Mouse (Mus musculus) right cerebral cortex, postnatal 14 days (tissue): ENCODE measurements around the gene Osbpl2.
"Not testable (repeated sequence)": the region's sequence is repeated elsewhere in the genome, so short reads cannot be mapped to it uniquely, and the experiment has no call there.

Source experiments
- DNase-seq: peaks from one replicate; pipeline ENCODE4 v3.0.0; 2022

Osbpl2 gene

GRCm38 (mm10) chr2:180166869-180167268 lies 47.8 kb downstream of the Osbpl2 start:
- no peak for DNase-seq

- DNase-seq: no peak
Measured at GRCm38 (mm10) chr2:180170151-180170805, 51.2 kb downstream of the Osbpl2 start.

GRCm38 (mm10) chr2:180170806-180171521 lies 51.9 kb downstream of the Osbpl2 start, which contains the start of gene Adrm1:
Gene Adrm1 (plus strand): TSS chr2:180171485.
- peak; percentile 96 for DNase-seq

GRCm38 (mm10) chr2:180171522-180172070 lies 52.5 kb downstream of the Osbpl2 start:
- peak; percentile 57 for DNase-seq

GRCm38 (mm10) chr2:180172152-180172551 lies 53.0 kb downstream of the Osbpl2 start:
- DNase-seq: no peak

- DNase-seq: no peak
Measured at GRCm38 (mm10) chr2:180173163-180173562, 54.1 kb downstream of the Osbpl2 start.

GRCm38 (mm10) chr2:180173711-180174110 lies 54.6 kb downstream of the Osbpl2 start:
- not testable (repeated sequence) for DNase-seq

- DNase-seq: no peak
Measured at GRCm38 (mm10) chr2:180174121-180174520, 55.0 kb downstream of the Osbpl2 start.

GRCm38 (mm10) chr2:180175725-180176124 lies 56.6 kb downstream of the Osbpl2 start:
- no peak for DNase-seq

GRCm38 (mm10) chr2:180181542-180181941 lies 62.4 kb downstream of the Osbpl2 start:
- DNase-seq: no peak

GRCm38 (mm10) chr2:180184011-180184751 lies 65.1 kb downstream of the Osbpl2 start:
- no peak for DNase-seq

- DNase-seq: no peak
Measured at GRCm38 (mm10) chr2:180184752-180185109, 65.6 kb downstream of the Osbpl2 start.

- DNase-seq: no peak
Measured at GRCm38 (mm10) chr2:180185686-180186085, 66.6 kb downstream of the Osbpl2 start.

- DNase-seq: no peak
Measured at GRCm38 (mm10) chr2:180187362-180187761, 68.3 kb downstream of the Osbpl2 start.

GRCm38 (mm10) chr2:180196610-180197322 lies 77.7 kb downstream of the Osbpl2 start:
- DNase-seq: no peak

- no peak for DNase-seq
Measured at GRCm38 (mm10) chr2:180197323-180198037, 78.4 kb downstream of the Osbpl2 start.

GRCm38 (mm10) chr2:180198782-180199181 lies 79.7 kb downstream of the Osbpl2 start:
- DNase-seq: no peak

GRCm38 (mm10) chr2:180200681-180201080 lies 81.6 kb downstream of the Osbpl2 start:
- no peak for DNase-seq

- no peak for DNase-seq
Measured at GRCm38 (mm10) chr2:180201303-180201702, 82.2 kb downstream of the Osbpl2 start.

- DNase-seq: no peak
Measured at GRCm38 (mm10) chr2:180202263-180202662, 83.2 kb downstream of the Osbpl2 start.

- DNase-seq: no peak
Measured at GRCm38 (mm10) chr2:180202805-180203204, 83.7 kb downstream of the Osbpl2 start.

- DNase-seq: no peak
Measured at GRCm38 (mm10) chr2:180204501-180204900, 85.4 kb downstream of the Osbpl2 start.
